Mouse (Mus musculus) left cerebral cortex, postnatal 25 days (tissue): ENCODE results near the gene Hsd17b13. TPM values are rescaled to one million over a fixed set of nuclear protein-coding genes. Genes with fewer than 3 reads are reported as not detected.

Experiments
- DNase-seq, 2 experiments: peaks; one replicate each; pipeline ENCODE4 v3.0.0; 2022; ENCODE audit warnings: low spot score in 2 of 2, mixed read lengths in 1 of 2
- intact Hi-C: fragments of 180-260 bp; cut with DNase I; formaldehyde crosslinking; loops from one replicate; pipeline ENCODE4 v1.15.1; 2025
- total RNA-seq, 2 experiments: library from RNA; stranded (reverse); gene quantifications; 2 replicates each; pipeline ENCODE4 v1.2.3; 2021

Gene Hsd17b13
- total RNA-seq, 2 experiments from 2014 or later, result 0.37 to 0.50 TPM

DNA sequence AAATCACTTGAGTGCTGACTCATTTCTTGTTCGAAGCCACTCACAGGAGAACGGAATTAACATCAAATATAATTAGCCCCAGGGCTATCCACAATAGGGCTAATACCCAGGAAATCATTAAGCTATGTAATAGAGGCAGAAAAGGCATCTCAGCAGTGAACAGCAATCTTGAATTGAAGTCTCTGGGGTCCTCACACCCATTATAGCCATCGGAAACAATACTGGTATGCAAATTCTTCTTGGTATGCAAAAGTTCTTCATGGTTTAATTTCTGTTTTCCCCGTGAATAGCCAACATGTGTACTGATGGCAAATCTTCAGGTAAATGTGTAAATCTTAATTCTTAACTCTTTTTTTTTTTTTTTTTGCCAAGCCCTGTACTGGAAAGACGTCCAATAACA, 46.7 kb downstream of the Hsd17b13 start:
- intact Hi-C loops, result no loop called here
- DNase-seq, result no peak

DNA sequence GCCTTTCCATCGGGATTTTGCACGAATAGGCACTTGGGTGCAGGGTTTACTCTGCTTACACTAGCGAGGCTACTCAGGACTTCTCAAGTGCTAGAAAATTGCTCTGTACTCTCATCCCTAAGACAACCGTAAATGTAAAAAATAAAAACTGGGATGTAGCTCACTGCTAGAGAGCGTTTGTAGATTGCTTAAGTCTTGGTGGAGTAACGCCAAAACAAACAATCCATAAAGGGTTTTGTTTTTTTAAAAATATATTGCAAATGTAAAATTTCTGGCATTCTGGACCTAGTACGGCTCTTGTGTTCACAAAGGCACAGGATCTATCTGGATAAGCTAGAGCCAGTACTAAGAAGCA, 49.0 kb downstream of the Hsd17b13 start:
- no peak for DNase-seq
- intact Hi-C loops, result loop anchor here (10.0 kb wide), 1 partner anchor 243 kb away; no protein-coding TSS in a partner anchor

DNA sequence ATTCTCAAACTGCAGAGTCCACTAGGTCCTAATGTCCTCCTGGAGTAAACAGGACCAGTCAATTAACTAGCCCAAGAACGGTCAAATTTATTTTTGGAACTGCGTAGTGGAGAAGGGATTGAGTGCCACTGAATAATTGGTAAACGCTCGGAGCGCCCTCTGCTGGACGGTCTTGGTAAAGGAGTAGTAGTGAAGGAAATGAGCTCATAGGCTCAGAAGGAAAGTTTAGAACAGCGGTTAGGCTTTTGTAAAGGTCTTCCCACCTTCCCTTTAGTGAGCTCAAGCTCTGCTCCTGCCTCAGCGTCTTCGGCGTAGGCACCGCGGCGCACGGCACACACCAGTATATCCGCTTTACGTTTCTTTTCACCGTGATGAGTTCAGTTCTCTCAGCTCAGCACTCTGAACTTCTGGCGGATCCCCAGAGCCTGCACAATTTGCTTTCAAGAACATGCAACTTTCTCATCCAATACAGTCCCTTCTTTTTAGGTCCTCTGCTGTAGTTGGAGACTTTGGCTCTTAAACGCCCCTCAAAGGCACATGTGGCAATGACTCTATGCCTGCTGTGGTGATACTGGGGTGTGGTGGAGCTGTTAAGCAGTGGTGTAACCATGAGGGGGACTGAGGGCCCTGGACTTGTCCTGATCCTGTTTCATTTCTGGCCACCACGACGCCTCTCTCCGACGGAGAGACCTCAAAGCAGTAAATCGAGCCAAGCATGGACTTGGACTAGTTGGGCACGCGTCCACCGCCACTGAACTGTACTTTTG, 49.6 kb downstream of the Hsd17b13 start:
- intact Hi-C loops, result loop anchor here (1.0 to 10.0 kb wide), 2 partner anchors 71 to 243 kb away; no protein-coding TSS in a partner anchor
- DNase-seq, result peak; percentile 90

DNA sequence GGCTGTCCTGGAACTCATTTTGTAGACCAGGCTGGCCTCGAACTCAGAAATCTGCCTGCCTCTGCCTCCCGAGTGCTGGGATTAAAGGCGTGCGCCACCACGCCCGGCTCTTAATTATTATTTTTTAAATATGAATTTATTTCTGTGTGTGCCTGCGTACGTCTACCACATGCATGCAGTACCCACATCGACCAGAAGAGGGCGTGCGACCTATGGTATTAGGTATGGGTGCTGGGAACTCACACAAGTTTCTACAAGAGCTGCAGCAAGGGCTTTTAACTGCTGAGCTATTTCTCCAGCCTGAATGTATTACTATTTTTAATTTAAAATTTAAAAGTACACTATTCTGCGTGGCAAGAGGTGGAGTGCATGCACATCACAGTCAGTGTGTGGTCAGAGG, 50.8 kb downstream of the Hsd17b13 start:
- intact Hi-C loops, result loop anchor here (10.0 kb wide), 1 partner anchor 242 kb away; no protein-coding TSS in a partner anchor
- DNase-seq, result no peak

DNA sequence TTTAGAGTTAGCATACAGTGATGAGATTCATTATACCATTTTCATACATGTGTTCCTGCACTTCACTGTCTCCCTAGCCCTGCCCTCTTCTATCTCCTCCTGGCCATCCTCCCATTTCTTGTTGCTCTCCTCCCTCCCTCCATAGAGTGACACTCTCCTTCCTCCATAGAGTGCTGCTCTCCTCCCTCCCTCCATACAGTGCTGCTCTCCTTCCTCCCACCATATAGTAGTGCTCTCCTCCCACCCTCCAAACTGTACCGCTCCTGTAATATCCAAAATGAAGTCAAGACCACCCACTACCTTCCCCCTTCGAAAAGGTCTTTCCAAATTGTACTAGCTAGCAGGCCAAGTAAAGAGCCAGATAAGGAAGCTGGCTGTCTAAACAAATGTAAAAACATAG, 53.5 kb downstream of the Hsd17b13 start:
- intact Hi-C loops, result loop anchor here (10.0 kb wide), 1 partner anchor 239 kb away; no protein-coding TSS in a partner anchor
- no peak for DNase-seq

DNA sequence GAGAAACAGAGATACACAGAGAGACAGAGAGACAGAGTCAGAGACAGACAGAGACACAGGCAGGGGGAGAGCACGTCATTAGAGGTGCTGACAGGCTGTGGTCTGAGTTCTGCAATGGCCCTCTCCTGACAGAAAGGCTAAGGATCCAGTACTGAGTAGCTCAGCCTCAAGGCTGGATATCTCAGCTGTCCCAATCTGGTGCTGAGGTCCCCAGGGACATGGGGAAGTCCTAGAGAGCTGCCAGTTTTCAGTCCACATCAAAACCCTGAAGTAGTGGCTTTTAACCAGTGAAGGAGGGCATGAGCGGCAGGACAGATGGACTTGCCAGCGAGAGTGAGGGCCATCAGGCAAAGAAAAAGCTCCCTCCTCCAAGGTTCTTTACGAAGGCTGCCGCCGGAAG, 54.1 kb downstream of the Hsd17b13 start:
- intact Hi-C loops, result loop anchor here (10.0 kb wide), 1 partner anchor 238 kb away; no protein-coding TSS in a partner anchor

DNA sequence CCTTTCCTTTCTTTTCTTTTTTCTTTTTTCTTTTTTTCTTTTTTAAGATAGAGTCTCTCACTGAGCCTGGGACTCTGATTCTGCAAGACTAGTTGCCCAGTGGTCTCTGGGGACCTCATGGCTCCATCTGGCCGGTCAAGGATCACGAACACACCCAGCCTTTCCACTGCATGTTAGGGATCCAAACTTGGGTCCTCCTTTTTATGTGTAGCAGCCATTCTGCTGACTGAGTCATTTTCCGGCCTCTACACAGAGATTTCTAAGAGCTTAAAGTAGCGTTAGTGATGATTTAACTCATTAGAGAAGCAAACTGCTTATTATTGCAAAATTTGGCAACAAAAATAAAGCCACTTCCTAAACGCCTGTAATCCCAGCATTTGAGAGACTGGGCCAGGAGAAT, 54.8 kb downstream of the Hsd17b13 start:
- intact Hi-C loops, result loop anchor here (10.0 kb wide), 1 partner anchor 238 kb away; no protein-coding TSS in a partner anchor
- no peak for DNase-seq

More for the DNA sequence above, 54.1 kb downstream of the Hsd17b13 start:
- DNase-seq, result no peak

DNA sequence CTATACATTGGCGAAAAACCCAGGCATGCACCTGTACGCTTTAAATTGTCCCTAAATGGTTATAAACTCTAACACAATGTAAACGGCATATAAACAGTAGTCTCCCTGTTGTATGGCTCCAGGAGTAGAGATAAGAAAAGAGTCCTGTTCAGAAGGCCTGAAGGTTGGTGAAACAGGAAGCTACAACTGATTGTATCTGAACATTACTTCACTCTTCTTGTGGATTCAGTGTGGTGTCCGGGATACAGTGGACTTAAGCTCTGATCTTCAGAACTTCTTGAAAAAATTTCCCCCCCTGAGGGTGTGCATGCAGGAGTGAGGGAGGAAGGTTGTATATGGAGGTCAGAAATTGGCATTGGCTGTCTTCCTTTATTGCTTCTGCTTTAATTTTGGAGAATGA, 57.7 kb downstream of the Hsd17b13 start:
- DNase-seq, result no peak
- intact Hi-C loops, result no loop called here

DNA sequence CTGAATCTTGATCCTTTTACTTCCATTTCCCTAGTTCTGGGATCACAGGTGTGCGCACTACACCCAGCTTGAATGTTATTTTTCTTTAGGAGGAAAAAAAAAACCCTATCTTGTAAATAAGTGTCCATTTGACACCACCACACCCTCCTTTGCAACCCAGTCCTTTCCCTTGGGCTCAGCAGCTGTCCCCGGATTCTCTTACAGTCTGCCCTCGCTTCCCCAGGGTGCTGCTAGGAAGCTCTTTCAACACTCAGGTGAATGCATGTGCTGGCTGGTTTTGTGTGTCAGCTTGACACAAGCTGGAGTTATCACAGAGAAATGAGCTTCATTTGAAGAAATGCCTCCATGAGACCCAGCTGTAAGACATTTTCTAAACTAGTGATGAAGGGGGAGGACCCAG, 59.0 kb downstream of the Hsd17b13 start:
- DNase-seq, result no peak
- intact Hi-C loops, result no loop called here

DNA sequence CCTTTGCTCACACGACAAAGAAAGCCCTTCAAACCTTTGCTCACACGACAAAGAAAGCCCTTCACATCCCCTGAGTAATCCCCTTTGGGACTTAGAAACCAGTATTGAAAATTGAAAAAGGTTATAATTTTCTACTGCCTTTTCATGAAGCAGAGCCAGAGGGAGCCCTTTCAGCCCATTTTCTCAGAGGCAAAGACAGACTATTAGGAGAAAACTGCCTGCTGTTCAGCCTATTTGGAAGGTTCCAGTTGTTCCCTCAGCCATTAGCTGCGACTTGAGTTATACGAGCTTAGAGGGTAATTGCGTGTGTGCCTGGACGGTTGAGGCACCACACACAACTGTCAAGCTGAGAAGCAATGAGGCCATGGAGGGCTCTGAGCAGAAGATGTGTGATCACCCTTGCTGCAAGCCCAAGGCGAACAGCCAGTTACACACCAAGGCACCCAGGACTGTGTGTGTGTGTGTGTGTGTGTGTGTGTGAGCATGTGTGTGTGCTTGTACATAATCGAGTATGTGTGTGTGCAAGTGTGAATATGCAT, 59.8 kb downstream of the Hsd17b13 start:
- intact Hi-C loops, result no loop called here
- DNase-seq, result no peak

DNA sequence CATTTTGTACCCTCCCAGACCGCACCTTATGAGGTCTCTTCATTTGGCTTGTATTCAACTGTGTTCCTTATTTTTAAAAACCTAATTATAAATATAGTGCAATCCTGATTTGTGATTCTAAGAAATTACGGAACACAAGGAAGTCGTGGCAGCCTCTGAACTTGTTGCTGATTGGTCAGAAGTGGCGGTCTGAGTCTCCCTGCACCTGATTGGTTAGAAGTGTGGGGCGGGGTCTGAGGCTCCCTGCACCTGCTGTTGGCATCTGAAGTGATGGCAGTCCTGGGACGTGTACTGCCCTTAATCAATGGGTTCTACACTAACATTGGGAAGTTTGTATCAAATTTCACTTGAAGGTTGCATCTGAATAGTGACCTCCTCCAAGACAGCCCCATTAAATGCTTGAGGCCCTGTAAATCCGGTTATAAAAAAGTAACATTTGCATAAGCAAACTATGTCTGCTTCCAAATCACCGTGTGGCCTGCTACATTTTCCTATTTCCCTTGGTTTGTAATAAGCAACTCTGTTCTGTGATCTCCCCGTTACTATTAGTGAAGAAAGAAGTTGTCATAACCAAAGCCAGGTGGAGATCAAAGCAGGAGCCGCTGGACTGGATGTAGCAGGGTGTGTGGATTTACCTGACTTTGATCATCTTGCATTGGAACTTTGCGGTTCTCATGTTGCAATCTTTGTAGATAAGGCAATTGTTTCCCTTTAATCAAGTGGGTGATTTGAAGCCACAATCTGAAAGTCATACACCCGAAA, 60.4 kb downstream of the Hsd17b13 start:
- intact Hi-C loops, result no loop called here
- no peak for DNase-seq

DNA sequence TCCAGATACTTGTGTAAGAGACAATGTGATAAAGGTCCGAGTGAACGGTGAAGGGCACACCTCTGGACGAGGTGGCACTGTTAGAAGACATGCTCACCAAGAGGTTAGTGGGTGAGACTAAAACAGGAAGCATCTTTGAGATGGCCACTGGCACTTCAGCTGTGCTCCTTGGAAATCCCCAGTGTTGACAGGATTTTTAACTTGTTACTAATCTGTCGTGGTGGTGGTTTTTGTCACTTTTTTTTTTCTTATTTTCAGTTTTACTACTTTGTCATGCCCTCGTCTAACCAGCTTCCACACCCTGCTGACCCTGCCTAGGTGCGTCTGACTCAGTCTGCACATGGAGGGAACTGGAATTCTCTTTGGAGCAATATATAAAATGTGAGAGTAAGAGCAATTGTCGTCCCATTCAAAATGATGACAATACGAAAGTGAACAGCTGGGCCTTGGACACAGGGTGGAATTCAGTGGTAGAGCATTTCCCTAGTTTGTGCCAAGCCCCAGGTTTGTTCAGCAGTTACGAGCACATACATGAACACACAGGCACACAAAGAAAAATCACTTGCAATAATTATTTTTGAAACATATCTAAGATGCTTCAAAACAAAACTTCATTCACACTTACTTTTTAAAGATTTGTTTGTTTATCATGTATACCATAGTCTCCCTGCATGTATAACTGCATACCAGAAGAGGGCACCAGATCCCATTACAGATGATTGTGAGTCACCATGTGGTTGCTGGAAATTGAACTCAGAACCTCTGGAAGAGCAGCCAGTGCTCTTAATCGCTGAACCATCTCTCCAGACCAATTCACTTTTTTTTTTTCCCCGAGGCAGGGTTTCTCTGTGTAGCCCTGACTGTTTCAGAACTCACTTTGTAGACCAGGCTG, 62.6 kb downstream of the Hsd17b13 start:
- no peak for DNase-seq
- intact Hi-C loops, result loop anchor here (5.0 kb wide), 2 partner anchors 57 to 133 kb away; partner anchors contain the start of gene Nudt9

DNA sequence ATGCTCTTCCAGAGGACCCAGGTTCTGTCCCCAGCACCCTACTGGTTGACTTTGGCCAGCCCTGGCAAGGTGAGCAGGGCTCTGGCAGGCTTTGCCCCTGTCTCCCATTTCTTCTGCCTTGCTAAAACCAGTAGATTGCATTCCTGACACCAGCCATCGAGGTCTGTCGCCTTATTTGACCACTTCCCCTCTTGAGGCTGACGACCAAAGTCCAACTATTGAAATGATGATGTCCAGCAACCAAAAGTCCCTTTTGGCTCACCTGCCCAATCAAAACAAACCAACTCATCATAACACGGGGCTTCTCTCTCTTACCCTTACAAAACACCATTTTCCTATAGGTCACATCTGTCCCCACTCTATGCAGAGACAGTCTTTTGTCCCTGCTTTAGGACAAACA, 64.1 kb downstream of the Hsd17b13 start:
- intact Hi-C loops, result loop anchor here (5.0 kb wide), 2 partner anchors 56 to 134 kb away; partner anchors contain the start of gene Nudt9

DNA sequence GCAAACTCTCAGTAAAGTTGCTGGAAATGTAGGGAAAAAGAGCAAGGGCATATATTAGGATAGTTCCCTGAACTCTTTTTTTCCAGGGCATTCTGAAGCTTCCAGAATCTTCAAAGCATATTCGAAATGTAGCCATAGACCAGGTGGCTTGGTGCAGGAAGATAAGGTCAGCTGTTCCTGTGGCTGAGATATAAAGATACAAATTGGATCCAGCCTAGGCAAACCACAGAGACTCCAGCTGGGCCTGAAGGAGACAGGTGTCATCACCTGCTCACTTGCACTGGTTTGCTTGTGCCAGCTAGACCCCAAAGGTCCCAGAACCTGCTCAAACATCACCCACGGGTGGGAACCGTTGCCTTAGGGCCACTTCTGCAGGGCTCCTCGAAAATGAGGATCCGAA, 65.7 kb downstream of the Hsd17b13 start:
- intact Hi-C loops, result loop anchor here (5.0 kb wide), 2 partner anchors 54 to 136 kb away; partner anchors contain the start of gene Nudt9
- DNase-seq, result no peak

More for the DNA sequence above, 64.1 kb downstream of the Hsd17b13 start:
- no peak for DNase-seq

DNA sequence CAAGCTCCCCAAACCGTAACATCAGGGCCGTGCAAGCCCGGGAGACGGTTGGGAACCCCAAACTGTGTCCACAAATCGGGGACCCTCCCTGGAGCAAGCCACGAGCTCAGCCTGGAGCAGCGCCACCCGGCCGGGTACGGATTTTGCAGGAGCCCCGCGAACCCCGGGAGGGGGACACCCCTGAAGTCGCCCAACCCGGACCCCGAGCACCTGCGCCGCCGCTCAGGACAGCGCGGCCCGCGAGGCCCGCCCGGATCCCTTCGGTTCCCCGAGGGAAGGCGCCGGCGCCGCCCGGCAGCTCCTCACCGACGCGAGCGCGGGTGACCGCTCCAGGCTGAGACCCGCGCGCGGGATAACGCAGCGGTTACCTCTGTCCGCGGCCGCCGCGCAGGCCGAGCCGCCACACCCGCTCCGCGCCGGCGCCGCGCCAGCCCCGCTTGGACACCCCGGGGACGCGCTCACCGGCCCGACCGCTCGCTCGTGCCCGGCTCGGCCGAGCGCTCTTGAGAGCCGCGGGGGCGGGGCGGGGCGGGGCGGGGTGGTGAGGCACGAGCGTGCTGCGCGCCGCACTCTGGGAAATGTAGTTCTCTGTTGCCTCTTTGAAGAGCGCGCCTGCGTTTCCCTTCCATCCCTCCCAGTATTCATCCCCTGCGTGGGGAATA, 66.3 kb downstream of the Hsd17b13 start, which contains the start of gene Klhl8:
Gene Klhl8, minus strand, starts transcription at position 512 of the 662 bp plus-strand sequence.
- peak; percentile 85 to 89 for DNase-seq
- intact Hi-C loops, result loop anchor here (5.0 kb wide), 2 partner anchors 54 to 136 kb away; partner anchors contain the start of gene Nudt9

DNA sequence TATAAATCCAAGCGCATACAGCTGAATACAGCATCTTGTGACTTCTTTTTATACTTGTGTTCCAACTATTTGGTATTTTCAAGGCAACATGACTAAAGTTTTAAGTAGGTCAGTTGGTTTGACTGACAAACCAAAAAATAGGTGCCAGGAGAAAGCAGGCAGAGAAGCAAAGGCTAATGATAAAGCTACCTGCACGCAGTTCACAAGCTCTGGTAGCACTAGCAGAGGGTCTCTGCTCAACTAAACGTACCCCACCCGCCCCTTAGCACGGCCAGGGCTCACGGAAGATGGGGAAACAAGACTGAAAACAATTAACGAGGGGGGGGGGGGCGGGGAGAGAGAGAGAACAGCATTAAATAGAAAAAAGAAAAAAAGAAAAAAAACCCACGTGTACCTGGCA, 67.1 kb downstream of the Hsd17b13 start:
- no peak for DNase-seq
- intact Hi-C loops, result loop anchor here (5.0 kb wide), 2 partner anchors 53 to 137 kb away; partner anchors contain the start of gene Nudt9

DNA sequence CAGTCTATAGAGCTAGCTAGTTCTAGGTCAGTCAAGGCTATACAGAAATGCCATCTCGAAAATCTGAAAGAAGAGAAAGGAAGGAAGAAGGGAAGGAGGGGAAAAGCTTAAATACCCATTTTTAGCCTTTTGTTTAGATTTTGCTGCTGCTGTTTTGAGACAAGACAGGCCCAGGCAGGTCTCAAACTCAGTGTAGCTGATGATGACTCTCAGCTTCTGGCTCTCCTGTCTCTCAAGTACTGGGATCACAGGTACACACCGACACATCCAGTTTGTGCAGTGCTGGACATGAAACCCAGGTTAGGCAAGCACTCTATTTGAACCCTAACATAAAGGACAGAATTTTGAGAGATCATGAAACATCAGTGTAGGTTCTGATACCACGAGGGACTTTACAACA, 67.7 kb downstream of the Hsd17b13 start:
- intact Hi-C loops, result no loop called here
- no peak for DNase-seq

DNA sequence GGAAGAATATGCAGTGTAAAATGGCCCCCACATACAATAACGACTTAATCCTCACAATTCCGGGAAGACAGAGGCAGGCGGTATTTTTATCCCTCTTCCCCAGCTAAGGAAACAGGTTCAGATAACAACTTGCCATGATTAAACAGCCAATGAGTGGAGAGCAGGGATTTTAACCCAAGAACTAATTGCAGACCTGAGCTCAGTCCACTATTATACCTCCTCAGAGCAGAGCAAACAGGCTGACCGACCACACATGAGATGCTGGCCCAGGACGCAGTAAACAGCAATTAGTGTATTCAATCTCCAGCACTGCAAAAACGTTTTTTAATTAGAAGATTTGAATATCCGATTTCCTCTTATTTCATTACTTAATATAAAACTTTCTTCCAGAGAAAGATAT, 68.4 kb downstream of the Hsd17b13 start:
- no peak for DNase-seq
- intact Hi-C loops, result no loop called here
